Comparison of ENCODE assay signal across 36 mouse cellular contexts in genomic region chr19:52321626-52322025, GRCm38 (mm10). TPM values are rescaled to one million over a fixed set of nuclear protein-coding genes. Genes with fewer than 3 reads are reported as not detected.
DNase-seq lines count a peak whose midpoint lies in the region; ATAC-seq lines count a peak whose summit lies in the region.
"Had no signal": no experiment of that assay in that cellular context is flagged by ENCODE, and none has a peak within 500 bp of the region (broad histone marks: within the 10 kb centered on the region; RNA-seq: fewer than 3 reads in every experiment).

No protein-coding gene starts in this region.

- H3K4me1 ChIP-seq in hindbrain, embryonic 11.5 days (replicated peaks; ENCODE audit: control insufficient read depth, insufficient read depth, low read length) = no peaks in the 10 kb centered on the region
- H3K4me1 ChIP-seq in hindbrain, embryonic 13.5 days (replicated peaks) = 0 out of 2 replicates have a peak, but pooled peaks cover 3% of the 10 kb centered on the region
- H3K4me1 ChIP-seq in neural tube, embryonic 11.5 days (ENCODE audit: control insufficient read depth, insufficient read depth, low read length) = no peaks in the 10 kb centered on the region
- no peaks in the 10 kb centered on the region for H3K4me1 ChIP-seq in neural tube, embryonic 15.5 days
- H3K4me1 ChIP-seq: kidney, embryonic 15.5 days; limb, embryonic 13.5 days; liver, embryonic 12.5 days had no signal

- H3K4me3 ChIP-seq in hindbrain, embryonic 11.5 days (ENCODE audit: low read depth, low read length) = no peak overlapping the region
- H3K4me3 ChIP-seq in hindbrain, embryonic 13.5 days = no peak overlapping the region
- H3K4me3 ChIP-seq in neural tube, embryonic 11.5 days (ENCODE audit: low read depth, low read length) = no peak overlapping the region
- H3K4me3 ChIP-seq in neural tube, embryonic 15.5 days (replicated peaks) = no peak overlapping the region
- H3K4me3 ChIP-seq: gastrocnemius, adult 2 months; kidney, embryonic 15.5 days; limb, embryonic 13.5 days; liver, embryonic 12.5 days had no signal

- H3K9ac ChIP-seq in hindbrain, embryonic 11.5 days (ENCODE audit: low read depth, low read length) = no peak overlapping the region
- no peak overlapping the region for H3K9ac ChIP-seq in hindbrain, embryonic 13.5 days
- no peak overlapping the region for H3K9ac ChIP-seq in neural tube, embryonic 11.5 days (ENCODE audit: low read length)
- no peak overlapping the region for H3K9ac ChIP-seq in neural tube, embryonic 15.5 days (replicated peaks)
- H3K9ac ChIP-seq: kidney, embryonic 15.5 days; limb, embryonic 13.5 days; liver, embryonic 12.5 days had no signal

- no peaks in the 10 kb centered on the region for H3K36me3 ChIP-seq in hindbrain, embryonic 11.5 days (ENCODE audit: control insufficient read depth, insufficient read depth, low read length)
- no peaks in the 10 kb centered on the region for H3K36me3 ChIP-seq in hindbrain, embryonic 13.5 days
- no peaks in the 10 kb centered on the region for H3K36me3 ChIP-seq in neural tube, embryonic 11.5 days (ENCODE audit: control insufficient read depth, insufficient read depth, low read length)
- H3K36me3 ChIP-seq in neural tube, embryonic 15.5 days = no peaks in the 10 kb centered on the region
- H3K36me3 ChIP-seq: kidney, embryonic 15.5 days; limb, embryonic 13.5 days; liver, embryonic 12.5 days had no signal

- ATAC-seq in hindbrain, embryonic 11.5 days (ENCODE audit: low FRiP score) = no peak
- ATAC-seq in hindbrain, embryonic 13.5 days (ENCODE audit: low FRiP score) = no peak
- peak; percentile 53; the same call in 1 of the 2 replicates for ATAC-seq in neural tube, embryonic 11.5 days (ENCODE audit: insufficient read depth, low FRiP score, low TSS enrichment)
- no peak for ATAC-seq in neural tube, embryonic 15.5 days (ENCODE audit: low FRiP score)
- ATAC-seq: liver, embryonic 12.5 days had no signal

- H3K27ac ChIP-seq in hindbrain, embryonic 11.5 days (ENCODE audit: low read depth, low read length) = no peak overlapping the region
- no peak overlapping the region for H3K27ac ChIP-seq in hindbrain, embryonic 13.5 days
- no peak overlapping the region for H3K27ac ChIP-seq in neural tube, embryonic 11.5 days (ENCODE audit: low read depth, low read length)
- no peak overlapping the region for H3K27ac ChIP-seq in neural tube, embryonic 15.5 days (replicated peaks)
- H3K27ac ChIP-seq: gastrocnemius, adult 2 months; kidney, embryonic 15.5 days; limb, embryonic 13.5 days; liver, embryonic 12.5 days had no signal

- DNase-seq in hindbrain, embryonic 11.5 days (ENCODE audit: low spot score) = peak; percentile 3
- no peak for DNase-seq in neural tube, embryonic 11.5 days (ENCODE audit: low spot score)
- peak; percentile 2 for DNase-seq in brain, adult 2 months (ENCODE audit: low read depth, low spot score)
- peak; percentile 11 for DNase-seq in mesoderm, embryonic 11.5 days (ENCODE audit: low read depth, low spot score)
- no peak for DNase-seq in gastrocnemius, adult 8-10 months (ENCODE audit: low spot score in 2 of 2)
- DNase-seq: adrenal gland, postnatal 14 days; B cell, adult 2 months; cerebellum, adult 11-12 months; cerebellum, postnatal 10 days; gastrocnemius, adult 2 months; kidney, adult 11 months; kidney, postnatal 36 days; lung, adult 18-20 months; lung, postnatal 10 days; right cerebral cortex, adult 18-20 months; right cerebral cortex, postnatal 4 days; thymus, adult 18-20 months; thymus, postnatal 36 days had no signal

- WGBS in hindbrain, embryonic 11.5 days = 25% methylated on average over 2 of the region's 2 CpGs
- WGBS in hindbrain, embryonic 13.5 days = 8% methylated on average over 2 of the region's 2 CpGs
- WGBS in neural tube, embryonic 11.5 days = 30% methylated on average over 2 of the region's 2 CpGs
- WGBS in neural tube, embryonic 15.5 days = 12% methylated on average over 2 of the region's 2 CpGs

- no peaks in the 10 kb centered on the region for H3K27me3 ChIP-seq in hindbrain, embryonic 11.5 days (ENCODE audit: control insufficient read depth, insufficient read depth, low read length)
- no peaks in the 10 kb centered on the region for H3K27me3 ChIP-seq in hindbrain, embryonic 13.5 days
- H3K27me3 ChIP-seq in neural tube, embryonic 11.5 days (ENCODE audit: control insufficient read depth, insufficient read depth, low read length) = no peaks in the 10 kb centered on the region
- no peaks in the 10 kb centered on the region for H3K27me3 ChIP-seq in neural tube, embryonic 15.5 days (replicated peaks)
- H3K27me3 ChIP-seq: CH12.LX; kidney, embryonic 15.5 days; limb, embryonic 13.5 days; liver, embryonic 12.5 days had no signal

- no peak overlapping the region for H3K4me2 ChIP-seq in hindbrain, embryonic 11.5 days (replicated peaks; ENCODE audit: low read depth, low read length)
- no peak overlapping the region for H3K4me2 ChIP-seq in hindbrain, embryonic 13.5 days
- H3K4me2 ChIP-seq in neural tube, embryonic 11.5 days (ENCODE audit: low read depth) = no peak overlapping the region
- no peak overlapping the region for H3K4me2 ChIP-seq in neural tube, embryonic 15.5 days
- H3K4me2 ChIP-seq: heart, embryonic 11.5 days; kidney, embryonic 15.5 days; limb, embryonic 13.5 days; liver, embryonic 12.5 days had no signal

- H3K9me3 ChIP-seq in hindbrain, embryonic 11.5 days (ENCODE audit: control insufficient read depth, low read length) = no peaks in the 10 kb centered on the region
- no peaks in the 10 kb centered on the region for H3K9me3 ChIP-seq in hindbrain, embryonic 13.5 days
- H3K9me3 ChIP-seq in neural tube, embryonic 11.5 days (ENCODE audit: control insufficient read depth, low read length) = no peaks in the 10 kb centered on the region
- H3K9me3 ChIP-seq in neural tube, embryonic 15.5 days (replicated peaks) = no peaks in the 10 kb centered on the region
- H3K9me3 ChIP-seq: kidney, embryonic 15.5 days; limb, embryonic 13.5 days had no signal

RNA-seq across cellular contexts. Expression of gene Ins1, which starts 57.5 kb away (rescaled TPM):
- polyA plus RNA-seq in hindbrain, embryonic 11.5 days (2014; fragmentation: Nextera tagmentation; extraction: Ambion mirVana) = not detected in 2 replicates
- not detected in 2 replicates for polyA plus RNA-seq in hindbrain, embryonic 13.5 days (2015; fragmentation: Nextera tagmentation; extraction: Ambion mirVana)
- not detected in 2 replicates for polyA plus RNA-seq in neural tube, embryonic 11.5 days (2014; fragmentation: Nextera tagmentation; extraction: Ambion mirVana)
- not detected in 2 replicates for polyA plus RNA-seq in neural tube, embryonic 15.5 days (2015; fragmentation: Nextera tagmentation; extraction: Ambion mirVana)
- not detected for total RNA-seq in gastrocnemius, adult 8-10 months (2022)
- total RNA-seq: adrenal gland, postnatal 14 days; CH12.LX; gastrocnemius, adult 2 months; hematopoietic stem cell, adult 5-6 weeks; left cerebral cortex, adult 18-20 months; left cerebral cortex, postnatal 25 days; megakaryocyte progenitor cell, adult 5-6 weeks; MEL had no signal
- polyA plus RNA-seq: cortical plate, adult 2 months; embryonic facial prominence, embryonic 14.5 days; frontal cortex, adult 2 months; gonadal fat pad, adult 2 months; heart, embryonic 11.5 days; heart, postnatal 0 days; kidney, embryonic 15.5 days; limb, embryonic 13.5 days; liver, embryonic 12.5 days; neural tube, embryonic 14.5 days had no signal

Comparison
In these comparisons a context has a peak if more than half of its experiments do, and no peak if none do; other contexts are left out.
1. DNase-seq: peak in hindbrain, embryonic 11.5 days (single experiment), brain, adult 2 months (single experiment) and mesoderm, embryonic 11.5 days (single experiment); none in neural tube, embryonic 11.5 days (single experiment) and gastrocnemius, adult 8-10 months (0 of 2).